Mouse (Mus musculus): ENCODE measurements around the gene Oxt. TPM values are rescaled to one million over a fixed set of nuclear protein-coding genes. Genes with fewer than 3 reads are reported as not detected.

The Oxt gene
- polyA plus RNA-seq, 1 experiment = 0.67 TPM

- Histone ChIP-seq H3K4me1 (ENCODE audit: control insufficient read depth, insufficient read depth, low read length) (no peaks in the 10 kb centered on the region), H3K27me3 (ENCODE audit: control insufficient read depth, insufficient read depth, low read length) (no peaks in the 10 kb centered on the region), H3K4me3 (replicated peaks; ENCODE audit: insufficient read depth, low read depth, low read length) (no peak overlapping the region), H3K27ac (ENCODE audit: insufficient read depth, low read length) (no peak overlapping the region)
- no peak for TF ChIP-seq POLR2A (IDR thresholded peaks at IDR 0.05; ENCODE audit: borderline replicate concordance, insufficient read depth, low read length)
- no peak for TF ChIP-seq CTCF (IDR thresholded peaks at IDR 0.05; ENCODE audit: borderline replicate concordance, insufficient read depth, low read depth, low read length)
- DNase-seq = no peak
- WGBS = 66% methylated on average over 2 of the region's 2 CpGs
Measured at GRCm38 (mm10) chr2:130591016-130591415, 15.0 kb downstream of the Oxt start.

DNA sequence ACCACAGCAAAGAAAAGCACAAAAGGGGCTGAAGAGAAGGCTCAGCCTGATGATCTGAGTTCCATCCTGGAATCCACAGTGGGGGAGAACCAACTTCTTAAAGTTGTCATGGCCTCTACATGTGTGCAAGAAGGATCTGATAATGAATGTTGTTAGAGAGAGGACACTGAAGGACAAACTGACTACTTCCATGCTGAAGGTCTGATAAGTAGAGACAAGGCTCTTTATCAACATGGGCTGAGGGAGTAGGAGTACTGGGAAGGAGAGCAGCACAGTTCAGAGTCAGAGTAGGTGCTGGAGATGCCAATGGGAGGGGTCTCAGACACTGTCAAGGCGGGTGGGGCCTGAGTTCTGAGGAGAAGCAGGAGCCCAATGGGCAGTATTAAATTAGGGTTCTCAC is 19.6 kb downstream of the Oxt start:
- 93% methylated on average over 1 of the region's 1 CpGs for WGBS
- H3K27ac ChIP-seq (ENCODE audit: insufficient read depth, low read length) = no peak overlapping the region
- no peak for TF ChIP-seq POLR2A (IDR thresholded peaks at IDR 0.05; ENCODE audit: borderline replicate concordance, insufficient read depth, low read length)
- TF ChIP-seq CTCF (IDR thresholded peaks at IDR 0.05; ENCODE audit: borderline replicate concordance, insufficient read depth, low read depth, low read length) = no peak
- H3K4me1 ChIP-seq (ENCODE audit: control insufficient read depth, insufficient read depth, low read length) = no peaks in the 10 kb centered on the region
- no peak overlapping the region for H3K4me3 ChIP-seq (replicated peaks; ENCODE audit: insufficient read depth, low read depth, low read length)
- DNase-seq = no peak
- no peaks in the 10 kb centered on the region for H3K27me3 ChIP-seq (ENCODE audit: control insufficient read depth, insufficient read depth, low read length)

DNA sequence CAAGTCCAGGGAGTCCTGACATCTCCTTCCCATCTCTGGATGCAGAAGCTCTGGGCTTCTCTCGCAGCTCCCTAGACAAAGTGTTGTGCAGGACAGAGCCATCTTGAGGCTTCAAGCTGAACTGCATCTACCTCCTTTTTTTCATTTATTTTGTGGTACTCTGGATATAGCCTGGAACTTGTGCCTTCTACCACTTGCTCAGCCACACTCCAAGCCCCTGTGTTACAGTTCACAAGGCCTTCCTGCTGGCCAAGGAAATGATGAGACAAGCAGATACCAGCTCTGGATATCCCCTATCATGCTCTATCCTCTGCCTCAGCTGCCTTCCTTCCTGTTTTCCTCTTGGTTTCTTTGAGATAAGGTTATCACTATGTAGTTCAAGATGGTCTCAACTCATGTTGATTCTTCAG is 21.6 kb downstream of the Oxt start:
- Histone ChIP-seq H3K4me3 (replicated peaks; ENCODE audit: insufficient read depth, low read depth, low read length) (no peak overlapping the region), H3K4me1 (ENCODE audit: control insufficient read depth, insufficient read depth, low read length) (no peaks in the 10 kb centered on the region), H3K27me3 (ENCODE audit: control insufficient read depth, insufficient read depth, low read length) (no peaks in the 10 kb centered on the region), H3K27ac (ENCODE audit: insufficient read depth, low read length) (no peak overlapping the region)
- TF ChIP-seq POLR2A (IDR thresholded peaks at IDR 0.05; ENCODE audit: borderline replicate concordance, insufficient read depth, low read length) (no peak), CTCF (IDR thresholded peaks at IDR 0.05; ENCODE audit: borderline replicate concordance, insufficient read depth, low read depth, low read length) (peak; percentile 63; the same call in 1 of the 2 replicates)
- DNase-seq = peak in 1 of 2 experiments; percentile 39
- WGBS = 10% methylated on average over 1 of the region's 1 CpGs

DNA sequence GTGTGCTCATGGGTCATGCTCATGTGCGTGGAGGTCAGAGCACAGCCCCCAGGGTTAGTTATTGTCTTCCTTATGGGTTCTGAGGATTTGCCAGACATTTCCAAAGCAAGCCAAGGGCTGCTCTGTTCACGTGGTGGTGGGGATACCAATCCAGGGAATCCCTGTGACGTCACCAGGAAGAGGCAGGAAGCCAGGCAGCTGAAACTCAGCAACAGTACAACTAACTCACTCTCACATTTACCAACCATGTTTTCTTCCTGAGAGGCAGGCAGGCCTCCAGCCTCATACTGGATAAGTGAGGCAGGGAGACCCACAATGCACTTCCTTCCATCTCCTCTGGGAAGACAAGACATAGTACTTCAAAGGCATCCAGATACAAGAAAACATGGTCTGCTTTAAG is 22.4 kb downstream of the Oxt start:
- no peak for DNase-seq
- TF ChIP-seq POLR2A (IDR thresholded peaks at IDR 0.05; ENCODE audit: borderline replicate concordance, insufficient read depth, low read length) (no peak), CTCF (IDR thresholded peaks at IDR 0.05; ENCODE audit: borderline replicate concordance, insufficient read depth, low read depth, low read length) (no peak)
- WGBS = 55% methylated on average over 3 of the region's 3 CpGs
- Histone ChIP-seq H3K27ac (ENCODE audit: insufficient read depth, low read length) (no peak overlapping the region), H3K4me3 (replicated peaks; ENCODE audit: insufficient read depth, low read depth, low read length) (no peak overlapping the region), H3K4me1 (ENCODE audit: control insufficient read depth, insufficient read depth, low read length) (no peaks in the 10 kb centered on the region), H3K27me3 (ENCODE audit: control insufficient read depth, insufficient read depth, low read length) (no peaks in the 10 kb centered on the region)

DNA sequence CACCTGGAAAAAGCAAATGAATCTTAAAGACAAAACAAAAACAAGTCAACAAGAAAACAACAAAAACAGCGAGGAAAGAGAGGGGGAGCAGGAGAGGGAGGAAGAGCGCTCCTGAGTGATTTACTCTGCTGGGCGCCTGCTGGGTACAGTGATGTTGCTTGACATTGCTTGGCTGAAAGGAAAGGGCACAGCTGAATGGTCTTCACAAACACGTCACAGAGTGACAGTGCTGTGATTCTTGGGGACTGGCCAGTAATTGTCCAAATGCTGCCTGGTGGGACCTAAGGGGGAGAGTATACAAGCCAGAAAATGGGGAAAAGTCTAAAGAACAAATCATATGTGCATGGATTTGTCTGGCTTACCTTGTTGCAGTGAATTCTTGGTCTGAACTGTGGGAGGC is 26.2 kb downstream of the Oxt start:
- no peak for DNase-seq
- 53% methylated on average over 4 of the region's 4 CpGs for WGBS
- no peaks in the 10 kb centered on the region for H3K4me1 ChIP-seq (ENCODE audit: control insufficient read depth, insufficient read depth, low read length)
- H3K27ac ChIP-seq (ENCODE audit: insufficient read depth, low read length) = no peak overlapping the region
- no peaks in the 10 kb centered on the region for H3K27me3 ChIP-seq (ENCODE audit: control insufficient read depth, insufficient read depth, low read length)
- TF ChIP-seq POLR2A (IDR thresholded peaks at IDR 0.05; ENCODE audit: borderline replicate concordance, insufficient read depth, low read length) (no peak), CTCF (IDR thresholded peaks at IDR 0.05; ENCODE audit: borderline replicate concordance, insufficient read depth, low read depth, low read length) (no peak)
- no peak overlapping the region for H3K4me3 ChIP-seq (replicated peaks; ENCODE audit: insufficient read depth, low read depth, low read length)

GRCm38 (mm10) chr2:130613091-130613490 is 37.1 kb downstream of the Oxt start:
- Histone ChIP-seq H3K27ac (ENCODE audit: insufficient read depth, low read length) (no peak overlapping the region), H3K4me3 (replicated peaks; ENCODE audit: insufficient read depth, low read depth, low read length) (no peak overlapping the region), H3K4me1 (ENCODE audit: control insufficient read depth, insufficient read depth, low read length) (no peaks in the 10 kb centered on the region), H3K27me3 (ENCODE audit: control insufficient read depth, insufficient read depth, low read length) (no peaks in the 10 kb centered on the region)
- TF ChIP-seq POLR2A (IDR thresholded peaks at IDR 0.05; ENCODE audit: borderline replicate concordance, insufficient read depth, low read length) (no peak), CTCF (IDR thresholded peaks at IDR 0.05; ENCODE audit: borderline replicate concordance, insufficient read depth, low read depth, low read length) (peak; percentile 65)
- DNase-seq = peak in 1 of 2 experiments; percentile 46
- 61% methylated on average over 3 of the region's 3 CpGs for WGBS

- H3K27me3 ChIP-seq (ENCODE audit: control insufficient read depth, insufficient read depth, low read length) = no peaks in the 10 kb centered on the region
- no peak overlapping the region for H3K27ac ChIP-seq (ENCODE audit: insufficient read depth, low read length)
- 89% methylated on average over 7 of the region's 7 CpGs for WGBS
- TF ChIP-seq CTCF (IDR thresholded peaks at IDR 0.05; ENCODE audit: borderline replicate concordance, insufficient read depth, low read depth, low read length) (no peak), POLR2A (IDR thresholded peaks at IDR 0.05; ENCODE audit: borderline replicate concordance, insufficient read depth, low read length) (no peak)
- H3K4me3 ChIP-seq (replicated peaks; ENCODE audit: insufficient read depth, low read depth, low read length) = no peak overlapping the region
- no peak for DNase-seq
- no peaks in the 10 kb centered on the region for H3K4me1 ChIP-seq (ENCODE audit: control insufficient read depth, insufficient read depth, low read length)
Measured at GRCm38 (mm10) chr2:130618972-130619371, 43.0 kb downstream of the Oxt start.

Other genes starting within 250 kb of the Oxt start
- 7.7 and 8.0 TPM in 2 replicates for gene Cpxm1, start 178.6 kb upstream of the Oxt start, polyA plus RNA-seq (2012; rRNA removed)
- gene Gm28372, start 170.9 kb upstream of the Oxt start, polyA plus RNA-seq (2012; rRNA removed) = not detected in 2 replicates
- gene 1700020A23Rik, start 170.9 kb upstream of the Oxt start, polyA plus RNA-seq (2012; rRNA removed) = not detected in 2 replicates
- not detected in 2 replicates for gene Tmem239, start 169.7 kb upstream of the Oxt start, polyA plus RNA-seq (2012; rRNA removed)
- gene Vps16, start 151.8 kb upstream of the Oxt start, polyA plus RNA-seq (2012; rRNA removed) = 120 and 128 TPM in 2 replicates
- 21.8 and 23.5 TPM in 2 replicates for gene Pced1a, start 151.5 kb upstream of the Oxt start, polyA plus RNA-seq (2012; rRNA removed)
- gene Ptpra, start 125.9 kb upstream of the Oxt start, polyA plus RNA-seq (2012; rRNA removed) = 157 and 159 TPM in 2 replicates
- gene Mrps26, start 12.4 kb upstream of the Oxt start, polyA plus RNA-seq (2012; rRNA removed) = 95.6 and 95.9 TPM in 2 replicates
- not detected in 2 replicates for gene Avp, start 6.4 kb downstream of the Oxt start, polyA plus RNA-seq (2012; rRNA removed)
- gene Fastkd5, start 53.9 kb downstream of the Oxt start, polyA plus RNA-seq (2012; rRNA removed) = 5.4 and 5.7 TPM in 2 replicates
- gene Ubox5, start 53.9 kb downstream of the Oxt start, polyA plus RNA-seq (2012; rRNA removed) = 9.6 and 9.8 TPM in 2 replicates
- gene Lzts3, start 66.6 kb downstream of the Oxt start, polyA plus RNA-seq (2012; rRNA removed) = 89.4 and 94.9 TPM in 2 replicates
- gene Ddrgk1, start 88.5 kb downstream of the Oxt start, polyA plus RNA-seq (2012; rRNA removed) = 98.5 and 109 TPM in 2 replicates
- gene Itpa, start 91.4 kb downstream of the Oxt start, polyA plus RNA-seq (2012; rRNA removed) = 50.7 and 57.9 TPM in 2 replicates
- 0.62 and 0.93 TPM in 2 replicates for gene Slc4a11, start 121.3 kb downstream of the Oxt start, polyA plus RNA-seq (2012; rRNA removed)